Mouse (Mus musculus) lung, adult 2 months (tissue): Measurements from ENCODE around the gene R3hdm1. TPM values are rescaled to one million over a fixed set of nuclear protein-coding genes. Genes with fewer than 3 reads are reported as not detected.

Experiments
- DNase-seq: peaks from one replicate; pipeline ENCODE4 v3.0.0; 2022
- H3K4me1 ChIP-seq: fragments of 200-500 bp; 2 replicates; pipeline ENCODE4 v1.6.1; 2011; ENCODE audit warnings: low read length; ENCODE audit not compliant: control insufficient read depth, insufficient read depth
- H3K4me3 ChIP-seq: fragments of 200-500 bp; replicated peaks from 2 replicates; pipeline ENCODE3; 2011; ENCODE audit warnings: low read depth, mild to moderate bottlenecking, control low read depth, low read length; ENCODE audit errors: extremely low read depth
- CTCF ChIP-seq: fragments of 200-500 bp; IDR thresholded peaks from 2 replicates; pipeline ENCODE4 v1.5.1; 2011; ENCODE audit warnings: mild to moderate bottlenecking, low read length, control low read depth; ENCODE audit not compliant: insufficient read depth
- POLR2A ChIP-seq: fragments of 200-500 bp; IDR thresholded peaks from 2 replicates; pipeline ENCODE4 v1.6.1; 2011; ENCODE audit warnings: low read depth, mild to moderate bottlenecking, control low read depth, low read length, borderline replicate concordance; ENCODE audit errors: extremely low read depth
- WGBS: fragments of 180-500 bp; shearing (Covaris S2); methylation state at CpG from one replicate; pipeline ENCODE4 v1.1.7; 2018; 5-methylcytosine and 5-hydroxymethylcytosine counted together
- polyA plus RNA-seq: library from polyadenylated mRNA; depleted of rRNA; stranded (reverse); fragments of >200 nt; gene quantifications from 2 replicates; pipeline ENCODE4 v1.2.3, GENCODE M21; 2012; rRNA removed

R3hdm1 gene
- polyA plus RNA-seq, 1 experiment, result 34.2 TPM

- 95% methylated on average over 3 of the region's 3 CpGs for WGBS
- Histone ChIP-seq H3K4me3 (no peak overlapping the region), H3K4me1 (no peaks in the 10 kb centered on the region)
- no peak for DNase-seq
- no peak for TF ChIP-seq POLR2A
- no peak for TF ChIP-seq CTCF
Observed at GRCm38 (mm10) chr1:128278563-128278962, 175.5 kb downstream of the R3hdm1 start.

GRCm38 (mm10) chr1:128281753-128282152 is 178.7 kb downstream of the R3hdm1 start:
- Histone ChIP-seq H3K4me3 (no peak overlapping the region), H3K4me1 (no peaks in the 10 kb centered on the region)
- no peak for TF ChIP-seq POLR2A
- TF ChIP-seq CTCF, result no peak
- WGBS, result 100% methylated on average over 3 of the region's 3 CpGs
- DNase-seq, result no peak

GRCm38 (mm10) chr1:128282924-128283323 is 179.8 kb downstream of the R3hdm1 start:
- Histone ChIP-seq H3K4me3 (no peak overlapping the region), H3K4me1 (no peaks in the 10 kb centered on the region)
- TF ChIP-seq POLR2A, result no peak
- TF ChIP-seq CTCF, result no peak
- 93% methylated on average over 3 of the region's 3 CpGs for WGBS
- DNase-seq, result no peak

- no peak overlapping the region for H3K4me3 ChIP-seq
- TF ChIP-seq CTCF (no peak), POLR2A (no peak)
- WGBS, result 82% methylated on average over 8 of the region's 8 CpGs
- H3K4me1 ChIP-seq, result no peaks in the 10 kb centered on the region
- DNase-seq, result no peak
Observed at GRCm38 (mm10) chr1:128284157-128284690, 181.1 kb downstream of the R3hdm1 start.

- no peak overlapping the region for H3K4me3 ChIP-seq
- no peak for TF ChIP-seq POLR2A
- no peak for TF ChIP-seq CTCF
- 65% methylated on average over 9 of the region's 9 CpGs for WGBS
- H3K4me1 ChIP-seq, result no peaks in the 10 kb centered on the region
- no peak for DNase-seq
Observed at GRCm38 (mm10) chr1:128285136-128285535, 182.0 kb downstream of the R3hdm1 start.

Other genes with a start within 250 kb of the R3hdm1 start
- gene Map3k19, start 248.3 kb upstream of the R3hdm1 start, polyA plus RNA-seq, result 1.7 and 2.7 TPM in 2 replicates
- gene Rab3gap1, start 234.5 kb upstream of the R3hdm1 start, polyA plus RNA-seq, result 20.4 and 22.2 TPM in 2 replicates
- 0.72 and 1.1 TPM in 2 replicates for gene Zranb3, start 254 bp upstream of the R3hdm1 start, polyA plus RNA-seq
- gene Ubxn4, start 140.7 kb downstream of the R3hdm1 start, polyA plus RNA-seq, result 17.0 and 19.2 TPM in 2 replicates
- gene Lct, start 225.0 kb downstream of the R3hdm1 start, polyA plus RNA-seq, result 0.09 and 0.17 TPM in 2 replicates